Mouse (Mus musculus): Measurements from ENCODE around the gene Tmem50b.
"Not testable (repeated sequence)": the region's sequence is repeated elsewhere in the genome, so short reads cannot be mapped to it uniquely, and the experiment has no call there.

Tmem50b gene

GRCm38 (mm10) chr16:91537065-91537464, 60.5 kb downstream of the Tmem50b start:
- DNase-seq = no peak

- DNase-seq = no peak
These were observed 61.2 kb downstream of the Tmem50b start for GRCm38 (mm10) chr16:91536372-91536771.

GRCm38 (mm10) chr16:91534888-91535287, 62.7 kb downstream of the Tmem50b start:
- DNase-seq = no peak

GRCm38 (mm10) chr16:91534477-91534876, 63.1 kb downstream of the Tmem50b start:
- DNase-seq = no peak

- no peak for DNase-seq
These were observed 64.3 kb downstream of the Tmem50b start for GRCm38 (mm10) chr16:91533097-91534001.

GRCm38 (mm10) chr16:91532429-91532828, 65.2 kb downstream of the Tmem50b start:
- no peak for DNase-seq

- DNase-seq = no peak
These were observed 65.7 kb downstream of the Tmem50b start for GRCm38 (mm10) chr16:91531856-91532255.

- not testable (repeated sequence) for DNase-seq
These were observed 66.8 kb downstream of the Tmem50b start for GRCm38 (mm10) chr16:91530830-91531229.

GRCm38 (mm10) chr16:91528578-91528977, 69.0 kb downstream of the Tmem50b start:
- no peak for DNase-seq

GRCm38 (mm10) chr16:91527500-91527899, 70.1 kb downstream of the Tmem50b start:
- DNase-seq = no peak

GRCm38 (mm10) chr16:91527051-91527450, 70.5 kb downstream of the Tmem50b start:
- DNase-seq = no peak

GRCm38 (mm10) chr16:91526274-91526673, 71.3 kb downstream of the Tmem50b start:
- no peak for DNase-seq
